Mouse (Mus musculus) regulatory T cell (primary cell): ENCODE measurements around the gene Sbno2.

Experiments used
- in situ Hi-C: fragments of 300-600 bp; cut with MboI, MseI; formaldehyde crosslinking; loops from one replicate; pipeline ENCODE4 v1.15.1; 2025; ENCODE audit warnings: high pct_unique_total_duplicates

Gene Sbno2

GRCm38 (mm10) chr10:80063877-80064650 is 41.3 kb downstream of the Sbno2 start:
- in situ Hi-C loops = loop anchor here (25.0 kb wide), 1 partner anchor 1477 kb away; the partner anchor contains the start of gene Syde1

DNA sequence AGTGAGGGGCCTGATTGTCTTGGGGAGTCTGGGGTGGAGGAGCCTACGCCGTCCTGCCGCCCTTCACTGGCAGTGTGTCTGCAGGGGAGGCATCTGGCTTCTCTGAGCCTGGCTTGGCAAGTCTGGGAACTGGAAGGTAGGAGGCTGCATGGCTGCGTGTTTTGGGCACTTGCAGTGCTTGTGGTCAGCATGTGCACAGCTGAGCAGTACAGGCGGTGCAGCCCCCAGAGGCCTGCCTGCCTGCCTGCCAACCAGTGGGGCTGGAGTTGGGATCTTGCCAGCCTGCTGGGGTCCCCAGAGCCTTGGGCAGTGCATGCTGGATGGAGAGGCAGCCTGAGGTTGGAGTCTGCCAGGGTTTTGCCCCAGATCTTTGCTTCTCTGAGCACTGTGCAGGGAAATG is 42.3 kb downstream of the Sbno2 start:
- in situ Hi-C loops = loop anchor here (25.0 kb wide), 1 partner anchor 1476 kb away; the partner anchor contains the start of gene Syde1

DNA sequence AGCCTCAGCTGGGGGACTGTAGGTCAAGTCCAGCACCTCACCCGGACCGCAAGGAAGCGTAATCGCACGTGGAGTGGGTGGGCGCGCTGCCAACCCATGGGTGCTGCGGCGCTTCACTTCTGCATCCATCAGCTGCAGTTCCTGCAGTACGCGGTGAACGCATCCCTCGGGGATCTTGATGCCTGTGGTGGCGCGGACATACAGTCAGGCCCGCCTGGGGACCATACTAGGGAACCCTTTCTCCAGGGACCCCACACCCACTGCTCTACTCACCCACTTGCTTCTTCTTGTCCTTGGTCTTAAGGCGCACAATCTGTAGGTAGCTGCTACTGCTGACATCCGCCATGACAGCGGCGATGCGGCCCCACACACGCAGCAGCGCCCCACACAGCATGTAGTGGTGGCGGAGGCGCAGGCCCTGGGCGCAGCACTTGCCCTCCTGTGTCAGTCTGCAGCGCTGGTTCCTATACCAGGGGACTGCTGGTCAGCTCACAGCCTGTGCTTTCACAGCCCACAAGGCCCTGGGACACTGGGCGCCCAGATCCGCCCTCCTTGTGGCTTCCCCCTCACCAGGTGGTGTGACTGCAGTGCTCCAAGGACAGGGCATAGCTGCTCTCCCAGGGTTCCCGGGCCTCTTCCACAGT is 47.6 kb downstream of the Sbno2 start:
- in situ Hi-C loops = loop anchor here (25.0 kb wide), 1 partner anchor 1471 kb away; the partner anchor contains the start of gene Syde1

GRCm38 (mm10) chr10:80056976-80057682 is 48.2 kb downstream of the Sbno2 start:
- in situ Hi-C loops = loop anchor here (25.0 kb wide), 1 partner anchor 1470 kb away; the partner anchor contains the start of gene Syde1

DNA sequence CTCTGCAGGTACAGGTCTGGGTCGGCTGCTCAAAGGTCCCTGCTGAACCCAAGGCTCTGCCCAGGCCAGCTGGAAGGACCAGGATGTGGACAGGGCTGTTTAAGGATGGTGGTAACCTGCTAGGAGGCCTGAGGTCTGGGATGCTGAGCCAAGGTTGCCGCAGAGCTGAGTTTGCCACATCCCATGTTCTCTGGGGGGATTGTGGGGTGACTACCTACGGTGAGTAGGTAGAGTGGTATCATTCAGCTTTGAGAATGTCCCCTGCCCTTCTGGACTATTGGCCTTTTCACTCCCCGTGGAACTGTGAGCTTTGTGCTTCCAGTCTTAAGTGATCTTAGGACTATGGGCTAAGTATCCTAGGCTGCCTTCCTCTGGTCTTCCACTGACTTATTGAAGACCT is 48.9 kb downstream of the Sbno2 start:
- in situ Hi-C loops = loop anchor here (25.0 kb wide), 1 partner anchor 1469 kb away; the partner anchor contains the start of gene Syde1

- in situ Hi-C loops = loop anchor here (25.0 kb wide), 1 partner anchor 1469 kb away; the partner anchor contains the start of gene Syde1
These were observed 49.5 kb downstream of the Sbno2 start for GRCm38 (mm10) chr10:80055891-80056290.

DNA sequence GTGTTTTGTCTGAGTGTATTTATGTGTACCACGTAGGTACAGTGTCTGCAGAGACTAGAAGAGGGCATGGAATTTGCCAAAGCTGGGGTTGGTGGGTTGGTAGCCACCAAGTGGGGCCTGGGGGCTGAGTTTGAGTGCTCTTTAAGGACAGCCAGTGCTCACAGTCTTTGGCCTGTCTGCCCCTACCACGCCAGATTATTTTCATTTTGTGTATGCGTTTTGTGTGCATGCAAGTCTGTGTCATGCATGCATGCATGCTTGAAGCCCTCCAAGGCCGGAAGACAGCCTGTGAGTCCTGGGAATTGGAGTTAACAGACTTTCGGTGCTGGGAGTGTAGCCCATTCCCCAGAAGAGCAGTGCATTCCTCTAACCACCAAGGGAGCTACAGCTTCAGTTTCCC is 50.0 kb downstream of the Sbno2 start:
- in situ Hi-C loops = loop anchor here (25.0 kb wide), 1 partner anchor 1468 kb away; the partner anchor contains the start of gene Syde1

- in situ Hi-C loops = loop anchor here (25.0 kb wide), 1 partner anchor 1468 kb away; the partner anchor contains the start of gene Syde1
These were observed 50.5 kb downstream of the Sbno2 start for GRCm38 (mm10) chr10:80054911-80055310.

DNA sequence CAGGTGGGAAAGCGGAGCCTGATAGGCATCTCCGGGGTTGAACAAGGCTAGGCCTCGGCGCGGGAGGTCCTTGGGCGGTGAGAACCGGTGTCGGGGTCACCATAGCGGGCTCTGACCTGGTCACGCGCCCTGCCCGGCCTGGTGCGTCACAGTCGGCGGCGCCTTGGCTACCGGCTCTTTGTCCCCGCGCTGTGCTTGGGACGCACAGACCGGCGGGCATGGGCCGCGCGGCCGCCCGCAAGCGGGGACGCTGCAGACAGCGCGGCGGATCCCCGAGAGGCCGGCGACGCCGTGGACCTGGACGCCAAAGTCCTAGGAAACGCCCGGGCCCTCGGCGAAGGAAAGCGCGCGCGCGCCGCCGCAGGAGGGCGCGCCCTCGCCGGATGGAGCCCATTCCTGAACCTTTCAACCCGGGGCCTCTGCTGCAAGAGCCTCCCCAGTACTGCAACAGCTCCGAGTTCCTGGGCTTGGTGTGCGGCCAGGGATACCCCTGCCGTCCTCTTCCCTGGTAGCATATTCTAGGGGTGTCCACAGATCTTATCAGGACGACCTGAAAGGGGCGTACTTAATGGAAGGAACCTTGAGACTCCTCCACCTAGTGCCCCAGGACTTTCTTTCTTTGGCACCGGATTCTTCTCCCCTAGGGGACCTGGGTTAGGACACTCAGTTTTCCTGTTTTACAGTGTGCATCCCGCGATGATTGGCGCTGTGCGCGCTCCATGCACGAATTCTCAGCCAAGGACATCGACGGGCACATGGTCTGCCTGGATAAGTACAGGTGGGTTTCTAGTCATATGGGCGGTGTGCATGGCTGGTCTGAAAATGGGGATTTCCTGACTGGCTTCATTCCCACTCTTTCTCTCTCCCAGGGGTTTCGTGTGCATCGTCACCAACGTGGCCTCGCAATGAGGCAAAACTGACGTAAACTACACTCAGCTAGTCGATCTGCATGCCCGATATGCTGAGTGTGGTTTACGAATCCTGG is 51.2 kb downstream of the Sbno2 start:
- in situ Hi-C loops = loop anchor here (25.0 kb wide), 1 partner anchor 1467 kb away; the partner anchor contains the start of gene Syde1

GRCm38 (mm10) chr10:80053259-80053780 is 52.1 kb downstream of the Sbno2 start:
- in situ Hi-C loops = loop anchor here (25.0 kb wide), 1 partner anchor 1466 kb away; the partner anchor contains the start of gene Syde1

- in situ Hi-C loops = loop anchor here (25.0 kb wide), 1 partner anchor 1465 kb away; the partner anchor contains the start of gene Syde1
These were observed 53.0 kb downstream of the Sbno2 start for GRCm38 (mm10) chr10:80052374-80052764.

GRCm38 (mm10) chr10:80051618-80052373 is 53.6 kb downstream of the Sbno2 start:
- in situ Hi-C loops = loop anchor here (25.0 kb wide), 1 partner anchor 1464 kb away; the partner anchor contains the start of gene Syde1

DNA sequence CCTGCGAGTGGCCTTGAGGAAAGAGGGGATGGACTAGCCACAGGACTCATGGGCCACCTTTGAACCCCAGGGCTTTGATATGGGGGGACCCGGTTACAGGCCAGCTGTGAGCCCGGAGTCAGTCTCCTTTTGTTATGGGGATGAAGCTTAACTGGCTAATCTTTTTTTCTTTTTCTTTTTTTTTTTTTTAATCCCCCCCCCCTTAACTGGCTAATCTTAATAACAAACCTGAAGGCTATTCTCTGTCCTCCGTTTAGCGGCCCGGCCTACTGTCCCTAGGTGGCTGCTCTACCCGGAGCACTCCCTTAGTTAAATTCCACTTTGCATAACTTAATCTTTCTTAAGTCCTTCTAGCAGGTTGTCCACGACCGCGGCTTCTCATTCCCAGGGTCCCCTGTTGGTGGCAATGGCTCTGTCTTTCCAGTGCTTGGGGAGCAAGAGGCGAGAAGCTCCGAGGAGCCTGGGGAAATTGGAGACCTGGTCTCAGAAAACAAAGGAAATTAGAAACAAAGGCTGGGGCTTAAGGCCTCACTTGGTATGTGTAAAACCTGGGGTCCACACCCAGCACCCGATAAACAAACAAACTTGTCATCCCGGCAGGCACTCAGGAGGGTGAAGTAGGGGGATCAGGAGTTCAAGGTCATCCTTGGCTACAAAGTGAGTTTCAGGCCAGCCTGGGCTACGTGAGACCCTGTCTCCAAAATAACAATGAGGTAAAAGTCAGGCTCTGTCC is 54.3 kb downstream of the Sbno2 start:
- in situ Hi-C loops = loop anchor here (25.0 kb wide), 1 partner anchor 1464 kb away; the partner anchor contains the start of gene Syde1

DNA sequence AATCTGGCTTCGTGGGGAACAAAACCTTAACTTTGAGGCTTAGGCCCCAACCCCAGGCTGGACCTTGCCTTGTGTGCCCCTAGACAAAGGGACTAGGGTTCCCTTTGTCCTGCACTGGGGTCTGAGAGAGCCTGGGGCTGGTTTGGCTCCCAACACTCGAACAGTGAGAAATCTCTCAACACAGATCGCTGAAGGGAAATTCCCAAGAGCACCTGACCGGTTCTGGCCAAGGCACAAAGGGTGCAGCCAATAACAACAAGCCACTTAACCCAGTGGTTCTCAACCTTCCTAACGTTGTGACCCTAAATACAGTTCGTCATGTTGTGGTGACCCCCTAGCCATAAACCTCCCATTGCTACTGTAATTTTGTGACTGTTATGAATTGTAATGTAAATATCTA is 55.1 kb downstream of the Sbno2 start:
- in situ Hi-C loops = loop anchor here (25.0 kb wide), 1 partner anchor 1463 kb away; the partner anchor contains the start of gene Syde1

- in situ Hi-C loops = no loop called here
These were observed 56.5 kb downstream of the Sbno2 start for GRCm38 (mm10) chr10:80048834-80049233.

DNA sequence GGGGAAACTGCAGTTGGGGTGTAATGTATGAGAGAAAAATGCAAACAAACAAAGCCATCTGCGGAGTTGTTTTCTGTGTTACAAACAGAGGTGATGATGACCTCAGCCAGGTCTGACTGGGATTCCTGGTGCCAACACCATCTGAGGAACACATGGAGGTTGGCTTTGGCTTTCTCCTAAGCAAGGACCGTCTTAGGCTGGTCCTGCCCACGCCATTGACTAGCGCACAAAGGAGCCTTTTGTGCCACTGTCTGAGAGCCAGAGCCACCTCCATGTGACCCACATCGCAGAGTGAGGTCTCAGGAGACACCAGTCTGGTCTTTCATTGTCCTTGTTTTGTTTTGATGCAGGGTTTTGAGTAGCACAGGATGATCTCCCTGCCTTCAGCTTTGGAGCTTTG is 57.0 kb downstream of the Sbno2 start:
- in situ Hi-C loops = no loop called here

DNA sequence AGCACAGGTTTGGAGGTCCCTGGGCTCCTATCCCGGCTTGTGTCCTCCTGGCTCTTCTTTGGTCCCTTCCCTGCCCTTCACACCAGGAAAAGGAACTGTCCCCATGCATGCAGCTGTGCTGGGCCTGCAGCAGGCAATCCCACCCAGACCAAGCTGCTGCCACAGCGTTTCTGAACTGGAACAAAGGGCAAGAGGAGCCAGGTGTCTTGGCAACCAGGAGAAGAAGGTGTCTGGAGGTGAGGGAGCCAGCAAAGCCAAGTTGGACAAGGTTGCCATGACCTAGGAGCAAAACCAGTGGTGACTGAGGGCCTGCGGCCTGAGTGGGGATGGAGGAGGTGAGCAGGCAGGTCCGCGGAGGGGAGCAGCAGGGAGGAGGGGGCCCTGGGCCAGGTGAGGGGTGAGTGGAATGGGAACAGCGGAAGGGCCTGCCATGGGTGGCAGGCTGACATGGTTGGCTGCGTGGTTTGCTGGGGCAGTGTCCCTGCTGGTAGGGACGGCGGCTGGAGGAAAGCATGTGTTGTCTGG is 58.3 kb downstream of the Sbno2 start, which contains the start of gene Gpx4:
TSS of gene Gpx4 (plus strand) at position 126 of the 525 bp plus-strand sequence.
- in situ Hi-C loops = no loop called here

DNA sequence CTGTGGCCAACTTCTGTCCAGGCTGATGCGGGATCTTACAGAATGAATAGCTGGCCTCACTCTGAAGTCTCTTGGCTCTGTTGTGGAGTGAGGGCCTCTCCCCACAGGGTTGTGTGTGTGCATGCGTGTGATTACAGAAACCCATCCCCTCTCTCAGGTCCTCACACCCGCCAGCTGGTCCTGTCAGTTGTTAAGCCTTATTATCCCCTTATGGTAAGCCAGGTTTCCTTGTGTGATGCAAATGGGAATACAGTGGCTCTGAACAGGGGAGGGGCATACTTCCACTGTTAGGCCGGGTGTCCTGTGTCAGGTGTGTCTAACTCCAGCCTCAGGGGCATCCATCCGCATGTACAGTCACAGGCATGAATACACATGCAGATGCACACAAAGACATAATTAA is 59.6 kb downstream of the Sbno2 start:
- in situ Hi-C loops = no loop called here
